Mouse (Mus musculus): ENCODE measurements at regions not wholly inside any gene's neighbourhood (a gene's known extent, or its start where the extent isn't known, plus 50 kb on each side); places are given as distances from the start of the nearest gene placed in this dataset.

DNA sequence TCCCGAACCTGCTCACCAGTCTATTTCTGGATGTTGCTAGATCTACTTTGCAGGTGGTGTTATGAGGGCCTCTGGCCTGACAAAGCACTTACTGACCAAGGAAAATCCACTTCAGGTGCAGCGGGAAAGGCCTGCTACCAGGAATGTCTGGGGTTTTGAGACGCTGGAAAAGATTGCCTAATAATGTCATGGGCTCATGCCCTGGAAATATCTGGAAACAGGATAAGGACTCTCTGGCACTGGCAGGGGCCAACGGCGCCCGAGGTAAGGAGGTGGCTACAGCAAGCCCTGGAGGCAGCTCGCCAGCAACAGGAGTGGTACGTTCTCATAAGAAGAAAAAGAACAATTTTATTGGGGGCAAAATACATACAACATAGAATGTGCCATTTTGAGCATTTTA, 94.7 kb downstream of the Zfp36l1 start:
- in situ Hi-C loops (cut with MboI; ENCODE audit: unreplicated experiment in 2 of 2) = no loop called here

DNA sequence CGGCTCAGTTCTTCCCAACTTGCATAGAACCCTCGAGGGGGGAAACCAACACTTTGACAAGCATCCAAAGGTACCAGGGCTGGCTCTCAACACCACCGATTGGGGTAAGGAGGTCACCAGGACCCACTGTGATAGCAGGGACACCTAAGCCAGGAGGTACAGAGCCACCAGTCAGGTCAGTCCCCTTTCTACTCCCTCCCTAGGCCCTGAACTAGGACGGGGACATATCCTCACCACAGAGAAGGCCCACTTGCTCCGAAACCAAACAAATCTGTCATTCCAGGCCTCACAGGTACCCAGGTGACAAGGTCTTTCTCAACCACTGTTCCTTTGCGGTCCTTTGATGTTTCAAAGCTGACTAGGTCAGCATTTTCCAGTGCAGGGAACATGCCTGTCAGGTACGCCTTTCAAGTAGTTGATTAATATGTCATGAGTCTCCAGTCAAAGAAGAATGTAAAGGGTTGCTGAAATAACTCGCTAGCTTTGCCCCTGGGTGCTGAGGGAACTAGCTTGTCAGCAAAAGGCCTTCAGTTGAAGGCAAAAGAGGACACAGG, 95.4 kb downstream of the Zfp36l1 start:
- in situ Hi-C loops (cut with MboI; ENCODE audit: unreplicated experiment in 2 of 2) = no loop called here

DNA sequence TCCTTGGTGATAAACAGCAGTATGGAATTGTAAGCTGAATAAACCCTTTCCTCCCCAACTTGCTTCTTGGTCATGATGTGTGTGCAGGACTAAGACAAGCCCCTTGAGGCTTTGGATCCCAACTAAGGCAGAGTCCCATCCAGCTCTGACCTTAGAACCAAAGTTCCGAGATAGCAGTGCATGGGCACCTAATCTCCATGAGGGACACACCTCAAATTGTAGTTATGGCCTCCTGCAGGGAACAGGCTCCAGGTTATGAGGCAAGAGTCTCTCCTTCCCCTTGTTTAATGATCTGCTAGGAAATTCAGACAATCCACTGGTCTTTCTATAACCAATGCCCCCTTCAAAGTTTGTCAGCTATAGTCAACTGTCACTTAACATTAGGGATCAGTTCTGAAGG, 96.9 kb downstream of the Zfp36l1 start:
- in situ Hi-C loops (cut with MboI; ENCODE audit: unreplicated experiment in 2 of 2) = no loop called here

DNA sequence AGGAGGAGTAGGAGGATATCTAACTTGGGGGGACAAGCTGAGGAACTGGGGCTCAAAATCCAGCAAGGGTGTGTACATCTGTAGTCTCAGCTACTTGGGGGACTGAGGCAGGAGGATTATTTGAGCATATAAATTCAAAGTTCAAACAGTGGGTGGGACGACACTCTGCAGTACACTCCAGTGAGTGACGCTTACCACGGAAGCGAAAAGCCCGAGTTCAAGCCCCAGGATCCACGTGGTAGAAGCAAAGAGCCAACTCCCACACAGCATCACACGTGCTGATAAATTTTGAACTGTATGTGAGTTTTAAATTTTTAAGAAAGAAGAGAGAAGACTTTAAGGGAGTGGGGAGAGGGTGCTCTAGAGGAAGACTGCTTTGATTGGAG, 98.2 kb downstream of the Zfp36l1 start:
- in situ Hi-C loops (cut with MboI; ENCODE audit: unreplicated experiment in 2 of 2) = no loop called here

DNA sequence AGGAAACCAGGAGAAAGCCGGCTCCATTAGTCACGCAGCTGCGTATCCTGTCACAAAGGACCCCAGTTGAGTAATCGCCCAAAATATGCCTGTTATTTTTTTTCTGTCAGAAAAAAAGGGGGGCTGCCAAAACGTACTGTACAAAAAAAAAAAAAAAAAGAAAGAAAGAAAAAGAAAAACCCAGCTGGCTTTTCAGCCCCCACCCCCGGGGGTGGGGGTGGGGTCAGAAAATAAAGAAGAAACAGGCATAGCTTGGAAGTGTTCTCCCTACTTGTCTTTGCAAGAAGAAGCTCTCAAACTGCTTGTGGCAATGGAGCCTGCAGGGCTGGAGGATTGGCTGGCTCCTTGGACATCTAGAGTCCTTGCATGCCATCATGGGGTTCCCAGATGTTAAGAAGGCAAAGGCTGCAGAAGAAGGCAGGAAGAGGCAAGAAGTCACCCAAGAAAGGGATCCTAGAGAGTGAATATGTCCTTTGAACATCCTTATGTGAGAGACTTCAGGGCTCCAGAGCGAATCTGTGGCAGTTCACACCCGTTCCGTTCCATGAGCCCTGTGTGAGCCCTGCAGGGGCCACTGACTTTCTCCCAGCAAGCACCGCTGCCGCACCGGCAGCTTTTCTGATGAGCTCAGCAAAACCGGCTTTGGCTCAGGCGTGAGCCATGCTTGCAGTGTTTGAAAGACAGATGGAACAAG, 98.8 kb downstream of the Zfp36l1 start:
- in situ Hi-C loops (cut with MboI; ENCODE audit: unreplicated experiment in 2 of 2) = no loop called here

DNA sequence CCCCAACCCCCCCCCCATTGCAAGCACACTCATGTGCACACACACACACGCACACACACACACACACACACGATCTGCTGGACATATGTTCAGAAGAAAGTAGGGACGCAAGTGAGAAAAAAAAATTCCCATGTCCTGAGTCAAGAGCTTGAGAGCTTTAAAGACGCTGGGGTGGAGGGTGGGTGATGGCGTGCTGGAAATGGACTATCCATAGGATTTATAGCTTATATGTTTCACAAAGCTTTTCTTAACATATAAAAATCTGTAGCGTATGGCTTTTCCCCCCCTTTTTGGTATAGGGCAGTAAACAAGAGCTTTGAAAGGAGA, 99.3 kb downstream of the Zfp36l1 start:
- in situ Hi-C loops (cut with MboI; ENCODE audit: unreplicated experiment in 2 of 2) = no loop called here

DNA sequence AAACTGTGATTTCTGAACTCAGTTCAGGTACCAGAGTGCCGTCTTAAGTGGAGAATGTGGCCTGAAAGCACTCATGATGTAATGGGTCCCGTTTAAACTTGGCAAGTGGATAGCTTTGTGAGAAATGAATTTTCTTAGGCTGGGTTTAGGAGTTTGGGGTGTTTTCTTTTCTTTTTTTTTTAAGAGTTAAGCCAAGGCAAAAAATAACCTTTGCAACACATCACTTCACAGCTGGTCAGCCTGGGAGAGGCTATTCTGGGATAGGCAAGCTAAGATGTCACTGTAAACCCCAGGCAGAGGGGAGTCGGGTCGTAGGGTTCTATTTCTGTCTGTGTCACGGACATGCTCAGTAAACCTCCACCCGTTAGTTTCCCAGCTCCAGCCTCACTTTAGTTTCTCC, 100.9 kb downstream of the Zfp36l1 start:
- in situ Hi-C loops (cut with MboI; ENCODE audit: unreplicated experiment in 2 of 2) = no loop called here

DNA sequence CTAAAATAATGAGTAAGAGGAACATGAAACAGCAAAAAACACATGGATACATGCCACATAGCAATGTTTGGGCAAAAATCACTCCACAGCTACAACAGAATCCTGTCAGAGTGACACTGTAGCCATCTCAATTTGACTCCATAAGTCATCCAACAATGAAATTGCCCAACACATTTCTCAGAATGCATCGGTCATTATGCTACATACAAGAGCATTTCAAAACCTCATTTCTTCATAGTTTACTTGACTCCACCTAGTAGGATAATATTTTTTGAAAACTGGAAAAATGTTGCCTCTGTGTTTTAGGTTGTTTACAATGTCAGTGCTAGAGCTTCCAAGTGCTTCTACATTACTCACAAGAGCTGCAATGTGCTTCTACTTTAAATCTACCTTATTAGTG, 101.9 kb downstream of the Zfp36l1 start:
- in situ Hi-C loops (cut with MboI; ENCODE audit: unreplicated experiment in 2 of 2) = no loop called here

DNA sequence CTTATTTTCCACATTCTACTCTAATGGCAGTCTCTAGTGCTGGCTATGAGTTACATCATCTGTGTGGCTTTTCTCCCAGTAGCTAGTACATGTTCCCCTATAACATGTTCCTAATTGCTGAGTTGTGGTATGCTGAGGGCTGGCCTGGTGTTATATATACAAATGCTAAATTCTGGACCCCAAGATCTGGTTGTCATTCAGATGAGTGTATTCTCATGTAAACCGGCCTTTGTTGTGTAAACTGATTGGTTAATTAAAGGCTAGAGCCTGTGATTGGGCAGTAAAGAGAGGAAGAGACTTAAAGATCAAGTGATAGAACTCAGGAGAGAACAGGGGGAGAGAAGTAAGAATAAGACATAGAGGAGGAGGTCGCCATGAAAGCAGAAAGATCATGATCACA, 102.6 kb downstream of the Zfp36l1 start:
- in situ Hi-C loops (cut with MboI; ENCODE audit: unreplicated experiment in 2 of 2) = no loop called here

DNA sequence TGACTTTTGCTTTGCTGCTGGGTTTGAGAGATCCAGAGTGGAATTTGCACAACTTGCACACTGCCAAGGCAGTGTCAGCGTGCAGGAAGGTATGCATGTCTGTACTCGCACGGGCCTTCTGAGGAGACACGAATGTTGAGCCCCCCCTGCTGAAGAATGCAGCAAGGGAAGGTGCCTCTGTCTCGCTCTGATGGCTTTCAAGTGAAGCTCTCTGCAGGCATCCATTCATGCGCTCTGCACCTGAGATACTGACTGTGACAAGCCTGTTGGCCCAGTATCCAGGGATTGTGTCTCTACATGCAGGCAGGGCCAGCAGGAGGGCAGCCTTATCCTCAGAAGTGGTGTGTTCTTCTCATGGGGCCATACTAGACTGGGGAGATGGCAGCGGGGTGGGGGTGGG, 105.0 kb downstream of the Zfp36l1 start:
- in situ Hi-C loops (cut with MboI; ENCODE audit: unreplicated experiment in 2 of 2) = loop anchor here in 1 of 2 experiments (5.0 kb wide), 1 partner anchor 94 kb away; no protein-coding TSS in a partner anchor

DNA sequence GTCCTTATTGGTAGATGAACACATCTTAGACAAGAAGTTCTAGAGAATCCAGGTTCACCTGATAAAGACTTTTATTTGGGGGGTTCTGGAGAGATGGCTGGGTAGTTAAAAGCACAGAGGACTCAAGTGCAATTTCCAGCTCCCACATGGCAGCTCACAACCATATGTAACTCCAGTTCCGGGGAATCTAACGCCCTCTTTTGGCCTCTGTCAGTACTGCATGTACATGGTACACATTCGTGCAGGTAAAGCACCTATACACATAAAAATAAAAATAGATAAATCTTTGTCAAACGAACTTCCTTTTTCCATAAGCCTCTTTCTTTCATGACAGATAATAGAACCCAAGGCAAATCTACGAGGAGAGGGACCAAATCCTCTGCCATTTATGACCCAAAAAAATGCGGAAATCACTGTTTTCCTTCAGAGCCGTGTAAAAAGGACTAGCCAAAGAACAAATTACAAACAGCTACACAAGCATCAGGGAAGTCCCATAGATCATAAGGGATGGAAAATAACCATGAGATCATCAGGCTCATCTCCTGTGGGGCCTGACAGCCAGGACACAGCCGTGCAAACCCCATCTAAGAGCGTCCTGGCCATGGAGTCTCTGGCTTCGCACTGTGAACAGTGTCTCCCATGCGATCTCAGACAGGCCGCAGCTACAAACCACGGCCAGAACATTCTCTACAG, 107.4 kb downstream of the Zfp36l1 start:
- in situ Hi-C loops (cut with MboI; ENCODE audit: unreplicated experiment in 2 of 2) = loop anchor here in 1 of 2 experiments (5.0 kb wide), 1 partner anchor 97 kb away; no protein-coding TSS in a partner anchor

DNA sequence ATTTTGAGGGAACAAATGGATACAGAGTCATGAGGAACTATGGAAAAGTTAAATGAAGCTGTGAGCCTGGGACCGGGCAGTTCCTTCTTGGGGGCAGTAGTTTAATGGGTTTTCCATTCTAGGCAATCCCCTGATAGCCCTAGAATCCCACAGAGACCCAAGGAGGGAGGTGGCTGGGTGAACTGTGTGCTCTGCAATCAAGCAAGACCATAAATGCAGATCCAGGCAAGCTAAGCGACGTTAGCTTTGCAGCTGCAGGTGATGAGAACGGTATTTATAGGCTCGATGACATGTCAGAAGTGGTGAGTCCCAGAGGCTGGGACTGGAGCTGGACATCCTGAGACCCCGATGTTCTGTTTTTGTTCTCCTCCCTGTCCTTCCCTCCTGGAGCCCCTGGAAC, 108.2 kb downstream of the Zfp36l1 start:
- in situ Hi-C loops (cut with MboI; ENCODE audit: unreplicated experiment in 2 of 2) = loop anchor here in 1 of 2 experiments (5.0 kb wide), 1 partner anchor 58 kb away; no protein-coding TSS in a partner anchor

DNA sequence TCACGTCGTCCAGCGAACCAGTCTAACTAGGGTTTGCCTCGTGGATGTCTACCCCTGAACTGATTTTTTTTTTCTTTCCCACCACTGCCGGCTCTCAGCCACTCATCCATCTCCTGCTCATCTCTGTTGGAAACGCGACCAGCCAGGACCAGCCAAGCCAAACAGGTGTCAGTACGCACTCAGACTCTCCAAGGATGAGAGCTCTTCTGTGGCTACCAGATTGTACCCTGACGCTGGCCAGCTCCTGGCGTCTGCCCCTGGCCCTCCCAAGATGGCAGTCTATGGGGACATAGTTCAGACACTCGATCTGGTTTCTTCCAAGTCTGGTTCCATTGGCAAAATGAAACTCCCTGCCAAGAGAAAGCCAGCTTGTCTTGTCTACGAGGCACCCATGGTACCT, 109.3 kb downstream of the Zfp36l1 start:
- in situ Hi-C loops (cut with MboI; ENCODE audit: unreplicated experiment in 2 of 2) = loop anchor here in 1 of 2 experiments (5.0 kb wide), 1 partner anchor 59 kb away; no protein-coding TSS in a partner anchor

DNA sequence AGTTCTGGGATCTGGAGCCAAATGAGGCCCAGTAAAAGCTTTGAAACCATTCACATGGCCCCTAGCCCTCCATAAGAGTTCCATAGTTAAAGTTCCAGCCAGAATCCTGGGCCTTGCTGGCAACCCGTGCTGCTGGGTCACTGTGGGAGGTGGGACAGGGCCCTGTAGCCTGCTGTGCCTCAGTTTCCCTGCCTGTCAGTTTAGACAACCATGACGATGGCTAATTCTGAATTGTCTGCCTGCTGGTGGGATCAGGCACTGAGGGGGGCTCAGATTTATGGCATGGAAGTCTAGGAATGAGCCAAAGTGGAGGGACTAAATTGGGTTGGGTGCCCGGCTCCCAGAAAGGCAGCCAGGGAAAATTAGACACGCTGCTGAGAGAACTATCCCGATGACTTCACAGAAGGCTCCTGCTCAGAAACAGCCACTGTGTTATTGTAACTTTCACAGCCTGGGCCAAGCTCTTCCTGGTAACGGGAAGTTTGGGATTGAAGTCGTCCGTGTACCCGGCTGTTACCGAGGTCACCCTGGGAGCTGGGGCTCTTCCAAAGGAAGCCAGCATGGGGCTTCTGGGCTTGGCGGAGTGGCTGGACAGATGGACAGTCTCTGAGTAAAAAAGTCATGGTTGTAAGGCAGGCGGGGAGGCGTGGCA, 110.2 kb downstream of the Zfp36l1 start:
- in situ Hi-C loops (cut with MboI; ENCODE audit: unreplicated experiment in 2 of 2) = loop anchor here in 1 of 2 experiments (5.0 kb wide), 1 partner anchor 60 kb away; no protein-coding TSS in a partner anchor

DNA sequence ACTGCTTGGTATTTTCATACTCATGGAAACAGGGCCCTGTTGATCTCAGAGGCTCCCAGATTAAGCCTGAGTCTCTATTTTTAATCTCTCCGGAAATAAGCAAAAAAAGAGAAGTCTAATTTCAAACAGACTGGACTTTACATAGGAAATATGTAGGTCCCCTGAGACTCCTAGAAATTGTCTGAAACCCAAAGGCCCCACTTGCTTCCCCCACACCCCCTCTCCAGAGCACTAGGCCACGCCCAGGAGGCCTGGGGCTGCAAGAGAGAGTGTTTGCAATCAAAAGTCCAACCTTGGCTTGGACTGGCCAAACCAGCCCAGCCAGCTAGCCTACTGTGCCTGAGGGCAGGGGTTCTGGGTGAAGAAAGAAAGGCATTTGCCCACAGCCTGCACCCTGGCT, 111.0 kb downstream of the Zfp36l1 start:
- in situ Hi-C loops (cut with MboI; ENCODE audit: unreplicated experiment in 2 of 2) = loop anchor here in 1 of 2 experiments (5.0 kb wide), 1 partner anchor 61 kb away; no protein-coding TSS in a partner anchor

DNA sequence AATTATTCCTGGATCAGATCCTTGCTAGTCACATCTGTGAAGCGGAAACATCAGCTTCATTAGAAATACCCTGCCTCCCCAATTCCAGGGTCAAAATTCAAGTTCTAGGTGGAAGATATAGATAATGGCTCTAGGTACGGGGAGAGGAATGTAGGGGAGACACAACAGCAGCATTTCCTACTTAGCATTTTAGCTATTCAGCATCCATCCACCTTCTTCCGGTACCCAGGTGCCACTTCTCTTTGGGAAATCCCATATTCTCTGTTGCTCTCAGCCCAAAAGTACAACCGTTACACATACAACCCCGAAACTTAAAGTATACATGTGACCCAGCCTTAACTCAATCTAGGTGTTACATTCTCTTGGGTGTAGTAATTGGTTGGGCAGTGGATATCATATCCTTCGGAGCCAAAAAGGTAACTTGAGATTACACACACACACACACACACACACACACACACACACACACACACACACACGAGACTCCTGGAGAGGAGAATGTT, 112.9 kb downstream of the Zfp36l1 start:
- in situ Hi-C loops (cut with MboI; ENCODE audit: unreplicated experiment in 2 of 2) = loop anchor here in 1 of 2 experiments (5.0 to 10.0 kb wide), 2 partner anchors 62 to 385 kb away; no protein-coding TSS in a partner anchor

DNA sequence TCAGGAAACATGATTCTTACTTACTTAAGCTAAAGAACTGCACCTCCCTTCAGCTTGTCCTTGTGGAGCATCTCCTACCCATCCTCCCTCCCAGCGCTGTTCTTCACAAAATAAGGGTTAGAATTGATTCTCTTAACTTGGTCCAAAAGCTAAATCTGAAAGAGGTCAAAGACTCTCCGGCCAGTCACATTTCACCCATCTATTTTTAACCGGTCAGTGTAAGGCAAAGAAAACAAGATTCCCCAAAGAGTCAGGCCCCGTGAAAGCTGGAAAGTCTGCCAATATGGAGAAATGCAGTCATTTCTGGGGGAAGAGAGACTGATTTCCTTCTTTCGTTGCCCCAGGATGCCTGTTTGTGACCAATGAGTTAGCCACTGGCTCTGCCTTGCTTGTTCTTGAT, 114.0 kb downstream of the Zfp36l1 start:
- in situ Hi-C loops (cut with MboI; ENCODE audit: unreplicated experiment in 2 of 2) = loop anchor here in 1 of 2 experiments (10.0 kb wide), 1 partner anchor 384 kb away; no protein-coding TSS in a partner anchor

DNA sequence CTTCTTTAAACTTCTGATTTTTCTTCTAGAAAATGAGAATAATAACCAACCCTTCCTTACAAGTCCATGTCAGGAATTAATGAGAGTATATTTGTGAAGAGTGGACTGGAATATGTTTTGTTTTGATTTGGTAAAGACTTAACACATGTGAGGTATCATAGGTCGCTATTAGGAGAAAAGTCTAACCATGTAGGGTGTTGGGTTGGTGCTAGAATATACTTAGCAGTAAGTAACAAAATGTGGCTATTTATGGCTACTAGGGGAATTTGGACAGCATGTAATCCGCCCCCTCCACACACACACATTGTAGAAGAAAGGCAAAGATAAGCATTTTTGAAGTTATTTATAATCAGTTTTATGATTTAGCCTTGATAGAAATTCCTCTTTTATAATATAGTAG, 114.5 kb downstream of the Zfp36l1 start:
- in situ Hi-C loops (cut with MboI; ENCODE audit: unreplicated experiment in 2 of 2) = loop anchor here in 1 of 2 experiments (10.0 kb wide), 1 partner anchor 384 kb away; no protein-coding TSS in a partner anchor

DNA sequence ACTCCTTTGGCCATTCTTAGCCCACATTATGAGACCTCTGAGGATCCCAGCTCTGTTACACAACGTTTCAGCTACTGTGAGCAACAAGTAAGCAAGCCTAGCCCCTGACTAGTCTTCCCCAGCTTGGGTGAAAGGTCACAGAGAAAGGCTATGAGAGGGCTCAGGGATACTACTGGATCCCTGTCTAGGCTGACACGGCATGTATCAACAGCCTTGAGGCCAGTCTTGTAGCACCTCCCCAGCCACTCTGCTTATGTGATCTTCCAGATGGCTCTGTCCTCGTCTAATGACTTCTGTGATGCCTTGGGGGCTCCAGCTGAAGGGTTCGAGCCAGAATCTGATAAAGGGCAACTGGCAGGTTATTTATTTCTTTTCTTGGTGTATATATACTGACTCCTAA, 115.6 kb downstream of the Zfp36l1 start:
- in situ Hi-C loops (cut with MboI; ENCODE audit: unreplicated experiment in 2 of 2) = loop anchor here in 1 of 2 experiments (10.0 kb wide), 1 partner anchor 382 kb away; no protein-coding TSS in a partner anchor

DNA sequence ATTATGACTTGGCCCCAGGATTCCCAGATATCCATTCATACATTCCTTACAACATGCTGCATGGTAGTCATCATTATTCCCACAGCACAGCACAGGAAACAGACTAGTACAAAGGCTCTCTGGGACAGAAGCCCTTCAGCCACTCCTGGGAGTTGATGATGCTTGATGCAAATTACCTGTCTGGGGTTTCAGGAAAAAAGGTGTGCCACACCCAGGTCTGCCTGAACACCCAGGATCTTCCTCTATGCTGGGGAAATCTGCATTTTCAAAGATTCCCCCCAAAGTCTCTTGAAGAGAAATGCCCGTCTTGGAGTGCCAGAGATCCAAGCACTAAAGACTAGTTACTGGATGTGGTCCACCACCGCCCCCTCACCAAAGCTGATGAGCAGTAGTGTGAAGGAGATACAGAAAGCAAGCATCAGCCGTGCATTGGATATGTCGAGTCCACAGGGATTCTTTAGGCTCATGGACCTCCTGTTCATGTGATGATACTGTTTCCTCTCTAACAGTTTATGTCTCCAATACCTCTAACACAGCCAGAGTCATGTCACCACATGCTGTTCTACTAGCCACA, 117.2 kb downstream of the Zfp36l1 start:
- in situ Hi-C loops (cut with MboI; ENCODE audit: unreplicated experiment in 2 of 2) = loop anchor here in 1 of 2 experiments (10.0 kb wide), 1 partner anchor 381 kb away; no protein-coding TSS in a partner anchor
